Mouse (Mus musculus) urinary bladder, adult 18-20 months (tissue): ENCODE results near the gene Mif4gd.

Experiments used
- DNase-seq, 2 experiments: peaks; one replicate each; pipeline ENCODE4 v3.0.0; 2022; ENCODE audit warnings: low spot score in 2 of 2, mixed read lengths in 2 of 2

Gene Mif4gd

DNA sequence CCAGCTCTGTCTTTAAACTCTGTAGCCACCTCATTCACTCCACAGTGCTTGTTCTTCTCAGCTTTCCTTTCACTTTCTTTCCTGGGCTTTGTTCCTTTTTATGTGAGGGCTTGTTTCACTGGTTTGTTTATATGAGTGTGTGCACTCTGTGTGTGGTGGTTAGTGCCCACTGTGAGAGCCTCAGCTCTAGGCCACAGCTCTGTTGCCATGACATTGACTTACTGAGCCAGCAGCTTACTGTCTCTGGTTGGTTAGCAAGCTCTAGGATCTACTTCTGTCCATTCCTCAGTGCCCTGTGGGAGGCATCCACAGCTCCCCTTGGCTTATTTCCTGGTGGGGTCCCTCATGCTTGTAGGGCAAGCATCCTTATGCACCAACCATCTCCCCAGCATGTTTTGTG lies 33.7 kb downstream of the Mif4gd start:
- no peak for DNase-seq

DNA sequence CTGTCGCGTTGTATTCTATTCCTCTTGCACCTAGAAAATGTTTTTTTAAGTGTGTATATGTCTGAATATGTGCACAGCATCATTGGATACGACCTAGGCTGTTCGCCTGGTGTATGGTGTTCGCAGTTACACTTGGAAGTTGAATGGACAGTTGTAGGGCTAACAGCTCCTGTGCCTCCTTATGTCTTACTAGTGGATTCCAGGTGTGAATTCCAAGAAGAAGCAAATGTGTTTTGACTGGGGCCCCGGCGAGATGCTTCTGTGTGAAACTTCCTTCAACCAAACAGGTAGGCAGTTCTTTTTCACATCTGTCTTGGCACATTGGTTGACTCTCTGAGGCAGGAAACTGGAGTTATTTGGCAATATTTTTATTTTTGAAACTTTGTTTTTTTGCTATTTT lies 47.8 kb downstream of the Mif4gd start:
- no peak for DNase-seq

DNA sequence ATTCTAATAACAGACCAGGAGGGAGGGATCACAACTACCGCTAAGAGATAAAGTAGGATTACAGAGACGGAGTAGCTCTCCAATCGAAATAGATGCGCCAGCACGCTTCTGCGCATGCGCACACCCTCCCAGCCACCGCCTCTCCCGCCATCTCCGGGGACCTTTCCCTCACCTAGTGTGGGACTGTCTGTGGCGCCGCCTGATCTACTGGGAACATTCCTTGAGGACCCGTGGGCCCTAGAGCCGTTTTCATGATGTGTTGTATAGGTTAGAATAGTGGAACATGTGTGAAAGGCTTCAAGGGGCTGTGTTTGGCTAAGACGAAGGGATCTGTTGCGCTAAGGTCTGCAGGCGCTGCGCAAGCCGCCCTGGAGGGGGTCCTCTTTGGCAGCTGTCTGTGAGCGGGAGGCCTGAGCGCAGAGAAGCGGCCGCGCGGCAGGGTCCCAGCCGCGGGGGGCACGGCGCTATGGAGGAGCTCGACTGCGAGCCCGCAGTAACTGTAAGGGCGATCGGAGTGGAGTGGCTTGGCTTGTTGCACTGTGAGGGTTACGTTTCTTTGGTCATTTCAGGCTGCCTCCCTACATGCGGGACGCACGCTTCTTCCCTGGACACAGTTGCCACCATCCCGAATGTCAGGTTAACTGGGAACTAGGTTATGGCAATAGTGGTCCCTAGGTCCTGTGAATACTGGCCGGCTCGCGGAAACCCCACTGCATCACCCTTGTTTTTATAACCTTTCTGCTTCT lies 48.5 kb downstream of the Mif4gd start, which contains the start of gene Nup85:
Gene Nup85 (plus strand): TSS at position 371 of the 746 bp plus-strand sequence.
- peak; percentile 92 to 93 for DNase-seq

DNA sequence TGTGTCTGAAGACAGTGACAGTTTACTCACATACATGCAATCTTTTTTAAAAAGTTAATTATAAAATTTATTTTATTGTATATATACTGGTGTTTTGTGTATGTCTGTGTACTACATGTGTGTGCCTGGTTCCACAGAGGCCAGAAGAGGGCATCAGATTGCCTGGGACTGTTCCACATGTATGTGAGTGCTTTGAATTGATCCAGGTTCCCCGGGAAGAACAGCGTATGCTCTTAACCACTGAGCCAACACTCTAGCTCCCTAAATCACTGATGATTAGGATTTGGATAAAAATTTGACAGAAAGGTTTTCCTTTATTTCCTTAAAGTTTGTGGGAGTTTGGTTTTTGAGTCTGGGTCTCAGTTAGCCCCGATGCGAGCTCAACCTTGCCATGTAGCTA lies 49.4 kb downstream of the Mif4gd start:
- DNase-seq: no peak
